Mouse (Mus musculus): Measurements from ENCODE around the gene Sh3gl1.

DNA sequence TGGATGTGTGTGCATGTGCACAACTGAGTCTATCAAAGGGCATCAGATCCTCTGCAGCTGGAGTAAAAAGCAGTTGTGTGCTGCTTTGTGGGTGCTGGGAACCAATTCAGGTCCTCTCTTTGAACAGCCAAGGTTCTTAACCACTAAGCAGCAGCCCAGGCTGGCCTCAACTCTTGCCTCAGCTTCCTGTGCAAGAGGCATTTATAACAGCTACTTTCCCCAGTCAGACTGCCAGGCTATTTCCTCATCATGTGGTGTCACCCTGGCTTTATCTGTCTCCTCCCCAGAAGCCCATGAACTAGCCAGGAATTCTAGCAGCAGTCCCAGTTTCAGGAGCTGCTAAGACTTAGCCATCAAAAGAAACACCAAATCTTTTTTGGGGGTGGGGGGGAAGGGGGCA, 30.0 kb upstream of the Sh3gl1 start:
- TF ChIP-seq POLR2A (IDR thresholded peaks at IDR 0.05; ENCODE audit: low read depth, low read length) = no peak
- no peak for TF ChIP-seq CTCF (IDR thresholded peaks at IDR 0.05; ENCODE audit: extremely low read depth, insufficient read length, insufficient replicate concordance, low read depth, low read length)

Measured in small intestine, adult 2 months (tissue).